Mouse (Mus musculus): ENCODE measurements around the gene Dusp22.

- TF ChIP-seq CTCF (IDR thresholded peaks at IDR 0.05; ENCODE audit: low read depth), result no peak
- TF ChIP-seq EP300 (IDR thresholded peaks at IDR 0.05; ENCODE audit: low read depth), result no peak
Measured at GRCm38 (mm10) chr13:30685957-30686356, 26.2 kb downstream of the Dusp22 start.
